Mouse (Mus musculus) embryonic facial prominence, embryonic 10.5 days (tissue): ENCODE data around the gene Atp1a4. TPM values are rescaled to one million over a fixed set of nuclear protein-coding genes. Genes with fewer than 3 reads are reported as not detected.

Source experiments
- DNase-seq: peaks from one replicate; pipeline ENCODE4 v3.0.0-alpha.2; 2017; ENCODE audit warnings: low spot score
- H3K27ac ChIP-seq: fragments of 300-500 bp; sonication (generic); replicated peaks from 2 replicates; pipeline ENCODE4 v1.5.1; 2016; ENCODE audit warnings: mild to moderate bottlenecking
- H3K27me3 ChIP-seq: fragments of 300-500 bp; sonication (generic); replicated peaks from 2 replicates; pipeline ENCODE4 v1.6.1; 2016; ENCODE audit warnings: low read depth, mild to moderate bottlenecking; ENCODE audit not compliant: poor library complexity, severe bottlenecking
- H3K36me3 ChIP-seq: fragments of 300-500 bp; sonication (generic); replicated peaks from 2 replicates; pipeline ENCODE4 v1.6.1; 2016; ENCODE audit warnings: mild to moderate bottlenecking, moderate library complexity
- H3K4me1 ChIP-seq: fragments of 300-500 bp; sonication (generic); 2 replicates; pipeline ENCODE4 v1.6.1; 2016
- H3K4me3 ChIP-seq: fragments of 300-500 bp; sonication (generic); 2 replicates; pipeline ENCODE4 v1.5.1; 2016; ENCODE audit warnings: mild to moderate bottlenecking, moderate library complexity
- H3K9me3 ChIP-seq: fragments of 300-500 bp; sonication (generic); 2 replicates; pipeline ENCODE4 v1.6.1; 2016; ENCODE audit warnings: mild to moderate bottlenecking
- WGBS: fragments of 180-500 bp; shearing (Covaris S2); methylation state at CpG from one replicate; pipeline ENCODE4 v1.1.7; 2016; 5-methylcytosine and 5-hydroxymethylcytosine counted together
- polyA plus RNA-seq: library from polyadenylated mRNA; unstranded; fragments of >200 nt; fragmentation: Nextera tagmentation; extraction: Ambion mirVana; gene quantifications from 2 replicates; pipeline ENCODE4 v1.2.1, GENCODE M21; 2016

Gene Atp1a4
- polyA plus RNA-seq: not detected in 2 replicates

- Histone ChIP-seq H3K4me3 (no peak within 1 kb of the TSS), H3K27me3 (no peaks in the 10 kb centered on the region), H3K36me3 (no peaks in the 10 kb centered on the region), H3K9me3 (no peaks in the 10 kb centered on the region), H3K27ac (no peak within 1 kb of the TSS), H3K4me1 (no peaks in the 10 kb centered on the region)
- DNase-seq: no peak
- WGBS: 90% methylated on average over 6 of the region's 6 CpGs
Observed at GRCm38 (mm10) chr1:172258314-172258713, at the start of gene Atp1a4. Gene Atp1a4, minus strand, starts transcription at chr1:172258414.

GRCm38 (mm10) chr1:172307936-172308335 is 49.7 kb upstream of the Atp1a4 start:
- H3K9me3 ChIP-seq: no peaks in the 10 kb centered on the region
- peaks cover 11% of the 10 kb centered on the region for H3K27me3 ChIP-seq
- peaks cover 63% of the 10 kb centered on the region for H3K4me1 ChIP-seq
- H3K36me3 ChIP-seq: no peaks in the 10 kb centered on the region
- 60% methylated on average over 10 of the region's 10 CpGs for WGBS
- no peak for DNase-seq
- H3K27ac ChIP-seq: peak overlapping the region; percentile 51
- no peak overlapping the region for H3K4me3 ChIP-seq

- Histone ChIP-seq H3K4me3 (no peak overlapping the region), H3K27ac (peak overlapping the region; percentile 48; the same call in 1 of the 2 replicates), H3K27me3 (peaks cover 9% of the 10 kb centered on the region; the same call in 1 of the 2 replicates), H3K4me1 (peaks cover 63% of the 10 kb centered on the region), H3K36me3 (no peaks in the 10 kb centered on the region), H3K9me3 (no peaks in the 10 kb centered on the region)
- 82% methylated on average over 6 of the region's 6 CpGs for WGBS
- no peak for DNase-seq
Observed at GRCm38 (mm10) chr1:172306885-172307284, 48.7 kb upstream of the Atp1a4 start.

DNA sequence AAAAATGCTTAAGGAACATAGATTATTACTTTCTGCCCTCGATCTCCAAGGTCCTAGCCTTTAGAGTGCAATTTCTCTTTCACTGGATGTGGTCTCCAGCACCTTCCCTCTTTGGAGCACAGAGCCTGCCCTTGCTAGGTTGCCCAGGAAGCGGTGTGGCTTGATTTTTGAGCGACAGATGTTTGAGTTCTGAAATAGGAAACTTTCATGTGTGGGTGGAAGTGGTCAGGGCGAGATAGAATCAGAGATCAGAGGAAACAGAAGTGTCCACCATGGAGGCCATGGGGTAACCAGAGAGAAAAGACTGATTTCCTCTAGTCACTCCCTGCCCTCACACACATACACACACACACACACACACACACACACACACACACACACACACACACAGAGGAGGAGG is 48.0 kb upstream of the Atp1a4 start:
- no peaks in the 10 kb centered on the region for H3K9me3 ChIP-seq
- H3K27me3 ChIP-seq: peaks cover 7% of the 10 kb centered on the region; the same call in 1 of the 2 replicates
- H3K27ac ChIP-seq: no peak overlapping the region
- H3K4me3 ChIP-seq: no peak overlapping the region
- DNase-seq: no peak
- WGBS: 82% methylated on average over 4 of the region's 4 CpGs
- peaks cover 63% of the 10 kb centered on the region for H3K4me1 ChIP-seq
- H3K36me3 ChIP-seq: no peaks in the 10 kb centered on the region

GRCm38 (mm10) chr1:172305635-172306034 is 47.4 kb upstream of the Atp1a4 start:
- no peaks in the 10 kb centered on the region for H3K9me3 ChIP-seq
- no peak overlapping the region; the same call in 1 of the 2 replicates for H3K27ac ChIP-seq
- peaks cover 65% of the 10 kb centered on the region for H3K4me1 ChIP-seq
- H3K27me3 ChIP-seq: 0 out of 2 replicates have a peak, but pooled peaks cover 4% of the 10 kb centered on the region
- no peak for DNase-seq
- WGBS: 85% methylated on average over 3 of the region's 3 CpGs
- H3K36me3 ChIP-seq: no peaks in the 10 kb centered on the region
- H3K4me3 ChIP-seq: no peak overlapping the region

- WGBS: 92% methylated on average over 2 of the region's 2 CpGs
- no peaks in the 10 kb centered on the region for H3K9me3 ChIP-seq
- DNase-seq: no peak
- H3K4me1 ChIP-seq: peaks cover 67% of the 10 kb centered on the region
- H3K27ac ChIP-seq: no peak overlapping the region
- H3K27me3 ChIP-seq: peaks cover 7% of the 10 kb centered on the region; the same call in 1 of the 2 replicates
- no peak overlapping the region for H3K4me3 ChIP-seq
- no peaks in the 10 kb centered on the region for H3K36me3 ChIP-seq
Observed at GRCm38 (mm10) chr1:172305153-172305552, 46.9 kb upstream of the Atp1a4 start.

GRCm38 (mm10) chr1:172304443-172304842 is 46.2 kb upstream of the Atp1a4 start:
- Histone ChIP-seq H3K27ac (no peak overlapping the region), H3K9me3 (no peaks in the 10 kb centered on the region), H3K36me3 (no peaks in the 10 kb centered on the region), H3K27me3 (peaks cover 14% of the 10 kb centered on the region; the same call in 1 of the 2 replicates), H3K4me1 (peaks cover 67% of the 10 kb centered on the region), H3K4me3 (no peak overlapping the region)
- 79% methylated on average over 6 of the region's 6 CpGs for WGBS
- no peak for DNase-seq

DNA sequence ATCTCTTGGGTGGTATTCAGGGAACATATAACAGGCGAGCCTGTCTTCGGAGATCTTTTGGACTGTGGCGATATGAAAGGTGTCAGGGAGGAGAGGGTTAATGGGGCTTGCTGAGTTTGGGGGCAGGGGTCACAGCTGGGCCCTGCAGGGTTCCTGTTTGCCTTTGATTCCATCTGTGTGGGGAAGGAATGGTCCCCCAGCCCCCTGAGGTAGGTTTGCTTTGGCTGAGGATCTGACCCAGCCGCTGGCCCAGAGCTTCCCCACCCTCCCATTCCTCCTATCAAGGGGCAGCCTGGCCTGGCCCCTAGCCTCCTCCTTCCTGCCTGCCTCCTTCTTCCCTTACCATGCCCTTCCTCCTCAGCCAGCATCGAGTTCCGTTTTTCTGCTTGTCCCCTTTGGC is 44.6 kb upstream of the Atp1a4 start:
- Histone ChIP-seq H3K36me3 (no peaks in the 10 kb centered on the region), H3K9me3 (no peaks in the 10 kb centered on the region), H3K4me3 (0 out of 2 replicates have a peak overlapping the region, but pooled peaks have one; percentile 2), H3K27me3 (peaks cover 30% of the 10 kb centered on the region), H3K27ac (peak overlapping the region; percentile 64), H3K4me1 (peaks cover 70% of the 10 kb centered on the region)
- WGBS: 6% methylated on average over 6 of the region's 6 CpGs
- peak; percentile 75 for DNase-seq

DNA sequence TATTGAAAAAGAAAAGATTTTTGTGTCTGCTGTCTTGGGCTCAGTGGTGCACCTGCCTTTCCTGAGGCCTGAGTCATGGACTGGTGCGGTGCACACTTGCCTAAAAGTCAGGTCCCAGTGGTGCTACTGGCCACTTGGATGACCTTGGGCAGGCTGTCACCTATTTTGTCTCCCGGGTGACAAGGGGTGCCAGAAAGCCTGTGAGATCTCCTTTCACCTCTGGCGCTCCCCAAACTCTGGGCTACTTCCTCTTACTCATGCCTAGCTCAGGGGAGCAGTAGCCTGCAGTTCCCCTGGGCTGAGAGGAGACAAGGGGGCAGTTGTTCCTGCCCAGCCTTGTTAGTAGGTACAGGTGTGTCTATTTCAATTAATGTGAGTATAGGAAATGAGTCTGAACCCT is 44.1 kb upstream of the Atp1a4 start:
- DNase-seq: no peak
- Histone ChIP-seq H3K36me3 (no peaks in the 10 kb centered on the region), H3K4me1 (peaks cover 73% of the 10 kb centered on the region), H3K9me3 (no peaks in the 10 kb centered on the region), H3K27me3 (peaks cover 33% of the 10 kb centered on the region), H3K27ac (peak overlapping the region; percentile 64; the same call in 1 of the 2 replicates), H3K4me3 (0 out of 2 replicates have a peak overlapping the region, but pooled peaks have one; percentile 2)
- 47% methylated on average over 3 of the region's 3 CpGs for WGBS

DNA sequence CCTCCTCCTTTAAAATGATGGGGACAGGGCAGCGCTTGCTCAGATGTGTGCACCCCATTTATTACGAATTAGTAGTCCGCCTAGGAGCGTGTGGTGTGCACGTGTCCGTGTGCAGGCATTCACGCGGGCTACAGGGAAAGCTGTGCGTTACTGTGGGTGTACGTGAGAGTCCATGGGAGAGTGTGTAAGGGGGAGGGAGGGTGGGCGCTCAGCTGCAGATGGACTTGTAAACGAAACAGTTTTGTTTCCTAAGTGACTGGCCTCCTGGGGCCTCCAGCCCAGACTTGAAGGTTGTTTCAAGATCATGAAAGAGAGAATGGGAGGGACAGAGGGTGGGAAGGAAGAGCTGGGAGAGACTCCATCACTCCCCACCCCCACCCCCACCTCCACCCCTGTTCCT is 43.0 kb upstream of the Atp1a4 start:
- H3K27ac ChIP-seq: peak overlapping the region; percentile 49; the same call in 1 of the 2 replicates
- H3K27me3 ChIP-seq: peaks cover 44% of the 10 kb centered on the region
- H3K36me3 ChIP-seq: no peaks in the 10 kb centered on the region
- H3K9me3 ChIP-seq: no peaks in the 10 kb centered on the region
- WGBS: 48% methylated on average over 12 of the region's 12 CpGs
- no peak overlapping the region for H3K4me3 ChIP-seq
- peak; percentile 13 for DNase-seq
- peaks cover 81% of the 10 kb centered on the region for H3K4me1 ChIP-seq

DNA sequence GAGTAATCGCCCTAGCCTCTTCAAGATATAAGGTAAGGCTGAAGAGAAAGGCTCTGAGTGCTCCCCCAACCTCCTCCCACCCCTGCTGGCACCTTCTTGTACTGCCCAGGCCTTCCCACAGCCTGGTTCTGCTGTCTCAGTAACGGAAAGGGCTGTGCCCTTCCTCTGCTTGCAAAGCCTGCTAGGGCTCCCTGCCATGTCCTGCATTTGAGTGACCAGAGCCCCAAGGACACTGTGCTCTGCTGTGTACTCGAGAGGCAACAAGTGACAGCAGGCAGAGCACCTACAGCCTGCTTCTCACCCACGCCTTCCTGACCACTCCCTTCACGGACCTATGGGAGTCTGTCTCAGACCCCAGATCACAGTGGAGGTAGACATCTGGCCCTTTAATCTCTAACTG is 42.0 kb upstream of the Atp1a4 start:
- Histone ChIP-seq H3K27me3 (peaks cover 48% of the 10 kb centered on the region), H3K36me3 (no peaks in the 10 kb centered on the region), H3K4me3 (no peak overlapping the region), H3K9me3 (no peaks in the 10 kb centered on the region), H3K4me1 (peaks cover 89% of the 10 kb centered on the region), H3K27ac (0 out of 2 replicates have a peak overlapping the region, but pooled peaks have one; percentile 49)
- 64% methylated on average over 5 of the region's 5 CpGs for WGBS
- DNase-seq: peak; percentile 19

- DNase-seq: no peak
- Histone ChIP-seq H3K27ac (no peak overlapping the region; the same call in 1 of the 2 replicates), H3K9me3 (no peaks in the 10 kb centered on the region), H3K4me3 (no peak overlapping the region), H3K4me1 (peaks cover 88% of the 10 kb centered on the region), H3K36me3 (no peaks in the 10 kb centered on the region), H3K27me3 (peaks cover 48% of the 10 kb centered on the region)
- 52% methylated on average over 7 of the region's 7 CpGs for WGBS
Observed at GRCm38 (mm10) chr1:172299528-172299927, 41.3 kb upstream of the Atp1a4 start.
